Mouse (Mus musculus) cerebellum, postnatal 25 days (tissue): ENCODE measurements at regions not wholly inside any gene's neighbourhood (a gene's known extent, or its start where the extent isn't known, plus 50 kb on each side); places are given as distances from the start of the nearest gene placed in this dataset.

Experiments used
- DNase-seq, 2 experiments: peaks; one replicate each; pipeline ENCODE4 v3.0.0; 2021; ENCODE audit warnings: mixed read lengths in 2 of 2

GRCm38 (mm10) chr12:39831079-39831478 lies 206.7 kb downstream of the Arl4a start:
- DNase-seq, result no peak

- no peak for DNase-seq
Measured at GRCm38 (mm10) chr12:39830530-39830929, 207.3 kb downstream of the Arl4a start.

- no peak for DNase-seq
Measured at GRCm38 (mm10) chr12:39822671-39823070, 215.2 kb downstream of the Arl4a start.

- DNase-seq, result no peak
Measured at GRCm38 (mm10) chr12:39801536-39801935, 236.3 kb downstream of the Arl4a start.

GRCm38 (mm10) chr12:39797843-39798242 lies 240.0 kb downstream of the Arl4a start:
- no peak for DNase-seq

GRCm38 (mm10) chr12:39796939-39797338 lies 240.9 kb downstream of the Arl4a start:
- no peak for DNase-seq

- DNase-seq, result no peak
Measured at GRCm38 (mm10) chr12:39785026-39785425, 252.8 kb downstream of the Arl4a start.

GRCm38 (mm10) chr12:39784532-39784931 lies 253.3 kb downstream of the Arl4a start:
- DNase-seq, result no peak

GRCm38 (mm10) chr12:39776173-39776572 lies 261.7 kb downstream of the Arl4a start:
- no peak for DNase-seq

- DNase-seq, result no peak
Measured at GRCm38 (mm10) chr12:39766988-39767387, 270.8 kb downstream of the Arl4a start.

- no peak for DNase-seq
Measured at GRCm38 (mm10) chr12:39763529-39763928, 274.3 kb downstream of the Arl4a start.

GRCm38 (mm10) chr12:39761946-39762345 lies 275.9 kb downstream of the Arl4a start:
- DNase-seq, result no peak

GRCm38 (mm10) chr12:39761326-39761725 lies 276.5 kb downstream of the Arl4a start:
- no peak for DNase-seq

- DNase-seq, result no peak
Measured at GRCm38 (mm10) chr12:39757975-39758374, 279.9 kb downstream of the Arl4a start.

GRCm38 (mm10) chr12:39751850-39752249 lies 286.0 kb downstream of the Arl4a start:
- DNase-seq, result no peak

GRCm38 (mm10) chr12:39742156-39743063 lies 295.4 kb downstream of the Arl4a start:
- peak in 1 of 2 experiments; percentile 3 for DNase-seq

GRCm38 (mm10) chr12:39741051-39741847 lies 296.6 kb downstream of the Arl4a start:
- DNase-seq, result no peak

GRCm38 (mm10) chr12:39736966-39737365 lies 300.9 kb downstream of the Arl4a start:
- DNase-seq, result no peak

- DNase-seq, result no peak
Measured at GRCm38 (mm10) chr12:39736097-39736920, 301.5 kb downstream of the Arl4a start.

- DNase-seq, result no peak
Measured at GRCm38 (mm10) chr12:39734176-39734575, 303.6 kb downstream of the Arl4a start.

GRCm38 (mm10) chr12:39731177-39731576 lies 306.6 kb downstream of the Arl4a start:
- no peak for DNase-seq

- no peak for DNase-seq
Measured at GRCm38 (mm10) chr12:39729255-39729654, 308.6 kb downstream of the Arl4a start.

- no peak for DNase-seq
Measured at GRCm38 (mm10) chr12:39724172-39724571, 313.7 kb downstream of the Arl4a start.
